Mouse (Mus musculus): ENCODE results near the gene Ergic1.

DNA sequence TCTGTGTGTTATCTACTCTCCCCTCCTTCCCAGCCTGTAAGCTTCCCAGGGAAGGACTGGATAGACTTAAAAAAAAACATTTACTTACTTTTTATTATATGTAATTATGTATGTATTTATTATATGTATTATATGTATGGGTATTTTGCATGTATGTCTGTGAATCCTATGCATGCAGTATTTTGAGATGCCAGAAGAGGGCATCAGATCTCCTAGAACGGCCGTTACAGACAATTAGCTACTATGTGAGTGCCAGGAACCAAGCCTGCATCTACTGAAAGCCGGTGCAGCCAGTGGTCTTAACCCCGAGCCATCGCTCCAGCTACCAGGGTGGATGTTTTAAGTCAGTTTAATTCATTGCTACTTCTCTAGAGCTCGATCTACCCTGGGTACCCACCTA is 120.0 kb downstream of the Ergic1 start:
- no peak for TF ChIP-seq CTCF (IDR thresholded peaks at IDR 0.05; ENCODE audit: extremely low read depth, insufficient read depth, insufficient read length, insufficient replicate concordance)
- no peak for TF ChIP-seq POLR2A (IDR thresholded peaks at IDR 0.05; ENCODE audit: low read depth, low read length)
